Mouse (Mus musculus): Measurements from ENCODE around the gene Rhbdl1. TPM values are rescaled to one million over a fixed set of nuclear protein-coding genes. Genes with fewer than 3 reads are reported as not detected.

Gene Rhbdl1
- polyA plus RNA-seq, 1 experiment, result 12.9 TPM

Other genes with a start within 250 kb of the Rhbdl1 start
- 0.23 TPM in 1 of 2 replicates, not detected in the other for gene Gng13, start 120.1 kb downstream of the Rhbdl1 start, polyA plus RNA-seq (2012; rRNA removed; ENCODE audit: low replicate concordance)
- gene Chtf18, start 109.9 kb downstream of the Rhbdl1 start, polyA plus RNA-seq (2012; rRNA removed; ENCODE audit: low replicate concordance), result 10.7 and 13.7 TPM in 2 replicates
- 23.9 and 28.5 TPM in 2 replicates for gene Rpusd1, start 109.6 kb downstream of the Rhbdl1 start, polyA plus RNA-seq (2012; rRNA removed; ENCODE audit: low replicate concordance)
- 0.27 and 0.29 TPM in 2 replicates for gene Mslnl, start 101.3 kb downstream of the Rhbdl1 start, polyA plus RNA-seq (2012; rRNA removed; ENCODE audit: low replicate concordance)
- 2.2 and 3.4 TPM in 2 replicates for gene Msln, start 82.9 kb downstream of the Rhbdl1 start, polyA plus RNA-seq (2012; rRNA removed; ENCODE audit: low replicate concordance)
- 11.9 and 15.5 TPM in 2 replicates for gene Narfl, start 63.5 kb downstream of the Rhbdl1 start, polyA plus RNA-seq (2012; rRNA removed; ENCODE audit: low replicate concordance)
- 26.8 and 27.4 TPM in 2 replicates for gene Haghl, start 51.6 kb downstream of the Rhbdl1 start, polyA plus RNA-seq (2012; rRNA removed; ENCODE audit: low replicate concordance)
- gene Ccdc78, start 50.7 kb downstream of the Rhbdl1 start, polyA plus RNA-seq (2012; rRNA removed; ENCODE audit: low replicate concordance), result 0.06 TPM in 1 of 2 replicates, not detected in the other
- 94.1 and 137 TPM in 2 replicates for gene Fam173a, start 44.4 kb downstream of the Rhbdl1 start, polyA plus RNA-seq (2012; rRNA removed; ENCODE audit: low replicate concordance)
- gene AC134908.4, start 41.6 kb downstream of the Rhbdl1 start, polyA plus RNA-seq (2012; rRNA removed; ENCODE audit: low replicate concordance), result not detected in 2 replicates
- gene Metrn, start 40.2 kb downstream of the Rhbdl1 start, polyA plus RNA-seq (2012; rRNA removed; ENCODE audit: low replicate concordance), result 29.1 and 38.2 TPM in 2 replicates
- 2.5 and 4.1 TPM in 2 replicates for gene Fbxl16, start 28.2 kb downstream of the Rhbdl1 start, polyA plus RNA-seq (2012; rRNA removed; ENCODE audit: low replicate concordance)
- 27.2 and 27.4 TPM in 2 replicates for gene Wdr24, start 13.7 kb downstream of the Rhbdl1 start, polyA plus RNA-seq (2012; rRNA removed; ENCODE audit: low replicate concordance)
- gene Jmjd8, start 8.4 kb downstream of the Rhbdl1 start, polyA plus RNA-seq (2012; rRNA removed; ENCODE audit: low replicate concordance), result 43.0 and 55.8 TPM in 2 replicates
- 105 and 167 TPM in 2 replicates for gene Stub1, start 3.9 kb downstream of the Rhbdl1 start, polyA plus RNA-seq (2012; rRNA removed; ENCODE audit: low replicate concordance)
- 68.5 and 82.6 TPM in 2 replicates for gene Gm20683, start 4.5 kb upstream of the Rhbdl1 start, polyA plus RNA-seq (2012; rRNA removed; ENCODE audit: low replicate concordance)
- gene Rhot2, start 7.6 kb upstream of the Rhbdl1 start, polyA plus RNA-seq (2012; rRNA removed; ENCODE audit: low replicate concordance), result 122 and 144 TPM in 2 replicates
- 9.5 and 30.5 TPM in 2 replicates for gene Wdr90, start 24.2 kb upstream of the Rhbdl1 start, polyA plus RNA-seq (2012; rRNA removed; ENCODE audit: low replicate concordance)
- 135 and 209 TPM in 2 replicates for gene Mcrip2, start 31.5 kb upstream of the Rhbdl1 start, polyA plus RNA-seq (2012; rRNA removed; ENCODE audit: low replicate concordance)
- 162 and 249 TPM in 2 replicates for gene Mettl26, start 37.8 kb upstream of the Rhbdl1 start, polyA plus RNA-seq (2012; rRNA removed; ENCODE audit: low replicate concordance)
- 1.3 and 1.9 TPM in 2 replicates for gene Wfikkn1, start 43.6 kb upstream of the Rhbdl1 start, polyA plus RNA-seq (2012; rRNA removed; ENCODE audit: low replicate concordance)
- 38.2 and 46.0 TPM in 2 replicates for gene Rab40c, start 82.4 kb upstream of the Rhbdl1 start, polyA plus RNA-seq (2012; rRNA removed; ENCODE audit: low replicate concordance)
- gene Pigq, start 107.6 kb upstream of the Rhbdl1 start, polyA plus RNA-seq (2012; rRNA removed; ENCODE audit: low replicate concordance), result 69.2 and 87.1 TPM in 2 replicates
- gene Nhlrc4, start 107.7 kb upstream of the Rhbdl1 start, polyA plus RNA-seq (2012; rRNA removed; ENCODE audit: low replicate concordance), result not detected in 2 replicates
- not detected in 2 replicates for gene A930017K11Rik, start 115.3 kb upstream of the Rhbdl1 start, polyA plus RNA-seq (2012; rRNA removed; ENCODE audit: low replicate concordance)
- gene Capn15, start 148.5 kb upstream of the Rhbdl1 start, polyA plus RNA-seq (2012; rRNA removed; ENCODE audit: low replicate concordance), result 74.2 and 92.9 TPM in 2 replicates
- gene Rab11fip3, start 232.3 kb upstream of the Rhbdl1 start, polyA plus RNA-seq (2012; rRNA removed; ENCODE audit: low replicate concordance), result 46.4 and 91.6 TPM in 2 replicates

All from duodenum, adult 2 months (tissue).